Mouse (Mus musculus): ENCODE data around the gene Prdx5.

GRCm38 (mm10) chr19:6918321-6918720 is 8.4 kb upstream of the Prdx5 start:
- TF ChIP-seq CTCF (IDR thresholded peaks at IDR 0.05; ENCODE audit: extremely low read depth, insufficient read length, insufficient replicate concordance, low read depth, low read length) = no peak
- TF ChIP-seq POLR2A (IDR thresholded peaks at IDR 0.05; ENCODE audit: low read depth, low read length) = no peak; the same call in 1 of the 2 replicates

Data from small intestine, adult 2 months (tissue).